Mouse (Mus musculus) hindbrain, postnatal 0 days (tissue): ENCODE results near the gene Gna11. TPM values are rescaled to one million over a fixed set of nuclear protein-coding genes. Genes with fewer than 3 reads are reported as not detected.
A peak's percentile ranks its signal among the peaks of the same experiment; 100 is the strongest.

Experiments
- ATAC-seq: fragments of 200-750 bp; cut with Nextera tagmentation; 2 replicates; pipeline ENCODE4 v1.8.0; 2017; ENCODE audit warnings: mild to moderate bottlenecking, moderate TSS enrichment, moderate library complexity
- DNase-seq: peaks from one replicate; pipeline ENCODE4 v3.0.0-alpha.2; 2015; ENCODE audit warnings: low spot score
- H3K27ac ChIP-seq: fragments of 300-500 bp; sonication (generic); 2 replicates; pipeline ENCODE4 v1.5.1; 2014; ENCODE audit warnings: mild to moderate bottlenecking
- H3K27me3 ChIP-seq: fragments of 300-500 bp; sonication (generic); 2 replicates; pipeline ENCODE4 v1.6.1; 2014; ENCODE audit warnings: low read length, mixed read lengths; ENCODE audit not compliant: insufficient read depth
- H3K36me3 ChIP-seq: fragments of 300-500 bp; sonication (generic); 2 replicates; pipeline ENCODE4 v1.6.1; 2014; ENCODE audit warnings: low read length, mixed read lengths; ENCODE audit not compliant: insufficient read depth
- H3K4me1 ChIP-seq: fragments of 300-500 bp; sonication (generic); 2 replicates; pipeline ENCODE4 v1.6.1; 2014; ENCODE audit warnings: antibody characterized with exemption, low read length, mixed read lengths; ENCODE audit not compliant: insufficient read depth
- H3K4me2 ChIP-seq: fragments of 300-500 bp; sonication (generic); 2 replicates; pipeline ENCODE4 v1.6.1; 2014; ENCODE audit warnings: low read depth, mild to moderate bottlenecking, low read length, moderate library complexity, mixed read lengths
- H3K4me3 ChIP-seq: fragments of 300-500 bp; sonication (generic); 2 replicates; pipeline ENCODE4 v1.5.1; 2014; ENCODE audit warnings: low read length
- H3K9ac ChIP-seq: fragments of 300-500 bp; sonication (generic); replicated peaks from 2 replicates; pipeline ENCODE4 v1.6.1; 2014; ENCODE audit warnings: mild to moderate bottlenecking, low read length, moderate library complexity, mixed read lengths
- H3K9me3 ChIP-seq: fragments of 300-500 bp; sonication (generic); 2 replicates; pipeline ENCODE4 v1.6.1; 2016; ENCODE audit warnings: low read length, mixed read lengths
- CTCF ChIP-seq: IDR thresholded peaks from 2 replicates; pipeline ENCODE4 v1.5.1; 2016; ENCODE audit warnings: antibody characterized with exemption, control low read depth, low read depth
- WGBS: fragments of 180-500 bp; shearing (Covaris S2); extraction: QIAGEN DNeasy Blood & Tissue Kit; methylation state at CpG from one replicate; pipeline ENCODE4 v1.1.7; 2014; 5-methylcytosine and 5-hydroxymethylcytosine counted together
- polyA plus RNA-seq: library from polyadenylated mRNA; unstranded; fragments of >200 nt; fragmentation: Nextera tagmentation; extraction: Ambion mirVana; gene quantifications from 2 replicates; pipeline ENCODE4 v1.2.1, GENCODE M21; 2015
- total RNA-seq: library from RNA; depleted of rRNA; stranded (reverse); fragments of >200 nt; gene quantifications from 2 replicates; pipeline ENCODE4 v1.2.3, GENCODE M21; 2014

The Gna11 gene
- total and polyA plus RNA-seq, 2 experiments from 2014 or later: 105 to 139 TPM

DNA sequence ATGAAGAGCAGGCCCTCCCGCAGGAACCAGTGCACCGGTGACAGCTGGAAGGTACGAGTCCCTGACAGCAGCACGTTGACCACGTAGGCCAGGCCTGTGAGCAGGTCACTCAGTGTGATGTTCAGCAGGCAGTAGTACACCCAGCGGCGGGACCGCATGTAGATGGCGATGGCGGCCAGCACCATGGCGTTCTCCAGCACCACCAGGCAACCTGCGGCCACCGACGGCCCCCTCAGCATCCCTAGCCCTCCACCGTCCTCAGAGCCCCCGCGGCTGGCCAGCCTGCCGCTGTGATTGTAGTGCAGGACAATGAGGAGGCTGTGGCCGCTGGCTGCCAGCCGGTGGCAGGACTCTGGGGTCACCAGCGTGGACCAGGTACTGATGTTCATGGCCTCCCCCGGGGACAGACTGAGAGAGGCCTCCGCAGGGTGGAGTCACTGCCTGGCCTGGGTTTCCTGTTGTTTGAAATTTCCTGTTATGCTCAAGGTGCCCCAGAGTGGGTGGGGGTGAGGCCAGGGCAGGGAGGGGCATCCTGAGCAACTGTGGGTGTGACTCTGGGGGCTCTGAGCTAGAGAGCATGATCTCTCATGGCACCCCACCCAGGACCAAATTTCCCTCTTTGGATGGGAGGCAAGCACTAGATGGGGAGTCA is 45.6 kb downstream of the Gna11 start:
- no peak overlapping the region for H3K9ac ChIP-seq
- no peaks in the 10 kb centered on the region for H3K9me3 ChIP-seq
- no peaks in the 10 kb centered on the region for H3K27me3 ChIP-seq
- WGBS: 75% methylated on average over 23 of the region's 23 CpGs
- no peak overlapping the region for H3K4me2 ChIP-seq
- H3K27ac ChIP-seq: no peak overlapping the region
- no peak for DNase-seq
- H3K4me1 ChIP-seq: peaks cover 15% of the 10 kb centered on the region
- no peak overlapping the region for H3K4me3 ChIP-seq
- 0 out of 2 replicates have a peak, but pooled peaks have one; percentile 1 for TF ChIP-seq CTCF
- no peak for ATAC-seq
- H3K36me3 ChIP-seq: no peaks in the 10 kb centered on the region

DNA sequence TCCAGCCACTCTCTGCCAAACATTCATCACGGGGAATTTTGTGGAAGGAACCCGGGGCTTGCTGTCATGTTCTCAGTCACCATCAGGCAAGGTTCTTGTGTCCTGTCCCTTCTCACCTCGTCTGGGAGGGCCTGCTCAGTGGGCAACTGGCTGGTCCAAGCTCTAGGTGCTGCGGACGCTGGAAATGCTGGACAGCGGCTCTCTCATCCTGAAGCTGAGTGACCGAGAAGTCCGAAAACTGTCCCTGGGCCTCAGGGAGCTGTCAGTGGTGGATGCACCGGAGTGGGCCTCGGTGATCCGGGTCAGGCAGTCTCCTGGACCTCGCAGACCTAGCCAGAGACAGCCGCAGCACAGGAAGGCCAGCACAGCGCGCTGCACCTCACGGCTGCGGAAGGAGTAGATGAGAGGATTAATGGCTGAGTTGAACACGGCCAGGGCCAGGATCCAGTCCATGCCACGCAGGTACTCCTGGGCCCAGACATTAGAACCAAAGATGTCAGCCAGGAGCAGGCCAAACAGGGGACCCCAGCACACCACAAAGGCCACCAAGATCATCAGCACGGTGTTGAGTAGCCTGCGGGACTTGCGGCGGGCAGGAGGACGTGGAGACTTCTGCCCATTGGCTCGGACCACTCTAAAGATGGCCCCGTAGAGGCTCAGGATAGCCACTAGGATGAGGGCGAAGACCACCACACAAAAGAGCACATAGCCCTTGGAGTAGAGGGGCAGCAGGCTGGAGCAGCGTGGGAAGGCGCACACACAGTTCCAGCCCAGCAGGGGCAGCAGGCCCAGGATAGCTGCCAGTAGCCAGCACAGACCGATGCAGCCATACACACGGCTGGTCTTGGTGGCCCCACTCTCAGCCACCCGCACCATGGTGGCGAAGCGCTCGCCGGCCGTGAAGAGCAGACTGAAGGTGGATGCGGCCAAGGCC is 46.4 kb downstream of the Gna11 start:
- Histone ChIP-seq H3K27me3 (no peaks in the 10 kb centered on the region), H3K4me2 (no peak overlapping the region), H3K4me3 (no peak overlapping the region), H3K9me3 (no peaks in the 10 kb centered on the region), H3K9ac (no peak overlapping the region), H3K36me3 (no peaks in the 10 kb centered on the region), H3K27ac (no peak overlapping the region), H3K4me1 (peaks cover 15% of the 10 kb centered on the region)
- TF ChIP-seq CTCF: peak; percentile 30; the same call in 1 of the 2 replicates
- WGBS: 82% methylated on average over 38 of the region's 38 CpGs
- ATAC-seq (no peak), DNase-seq (no peak)

GRCm38 (mm10) chr10:81497401-81498270 is 47.4 kb downstream of the Gna11 start:
- H3K9ac ChIP-seq: no peak overlapping the region; the same call in 1 of the 2 replicates

GRCm38 (mm10) chr10:81496969-81497368 is 48.0 kb downstream of the Gna11 start:
- H3K36me3 ChIP-seq: peaks cover 8% of the 10 kb centered on the region
- H3K27me3 ChIP-seq: no peaks in the 10 kb centered on the region
- WGBS: 34% methylated on average over 4 of the region's 4 CpGs
- no peaks in the 10 kb centered on the region for H3K9me3 ChIP-seq
- peaks cover 15% of the 10 kb centered on the region for H3K4me1 ChIP-seq
- TF ChIP-seq CTCF: no peak
- H3K4me2 ChIP-seq: peak overlapping the region; percentile 77
- peak overlapping the region; percentile 80 for H3K9ac ChIP-seq
- peak overlapping the region; percentile 77; the same call in 1 of the 2 replicates for H3K27ac ChIP-seq
- peak overlapping the region; percentile 69 for H3K4me3 ChIP-seq
- ATAC-seq (no peak), DNase-seq (no peak)

More at GRCm38 (mm10) chr10:81497401-81498270, 47.4 kb downstream of the Gna11 start:
- ATAC-seq: no peak
- peaks cover 15% of the 10 kb centered on the region for H3K4me1 ChIP-seq
- H3K4me2 ChIP-seq: peak overlapping the region; percentile 77
- no peak overlapping the region for H3K4me3 ChIP-seq
- H3K27ac ChIP-seq: no peak overlapping the region
- no peaks in the 10 kb centered on the region for H3K27me3 ChIP-seq
- no peaks in the 10 kb centered on the region for H3K9me3 ChIP-seq
- peaks cover 2% of the 10 kb centered on the region; the same call in 1 of the 2 replicates for H3K36me3 ChIP-seq
- 78% methylated on average over 17 of the region's 17 CpGs for WGBS
- TF ChIP-seq CTCF: 0 out of 2 replicates have a peak, but pooled peaks have one; percentile 4
- no peak for DNase-seq

GRCm38 (mm10) chr10:81496264-81496901 is 48.6 kb downstream of the Gna11 start, which contains the start of gene Ncln:
Ncln (minus strand) TSS chr10:81496392.
- H3K4me1 ChIP-seq: peaks cover 15% of the 10 kb centered on the region
- no peak for TF ChIP-seq CTCF
- H3K9me3 ChIP-seq: no peaks in the 10 kb centered on the region
- ATAC-seq (peak; percentile 97), DNase-seq (peak; percentile 99)
- H3K27me3 ChIP-seq: no peaks in the 10 kb centered on the region
- under 1% methylated on average over 45 of the region's 45 CpGs for WGBS
- H3K27ac ChIP-seq: peak within 1 kb of the TSS; percentile 77
- H3K4me2 ChIP-seq: peak within 1 kb of the TSS; percentile 77
- peaks cover 14% of the 10 kb centered on the region for H3K36me3 ChIP-seq
- peak within 1 kb of the TSS; percentile 80 for H3K9ac ChIP-seq
- peak within 1 kb of the TSS; percentile 69 for H3K4me3 ChIP-seq
